Mouse (Mus musculus): Measurements from ENCODE around the gene Olfr690. TPM values are rescaled to one million over a fixed set of nuclear protein-coding genes. Genes with fewer than 3 reads are reported as not detected.

The Olfr690 gene
- not detected in 2 replicates for total RNA-seq (2012; rRNA removed)
- not detected for polyA plus RNA-seq (2012; ENCODE audit: insufficient read depth in 1 of 2, insufficient read length in 2 of 2, low read depth in 1 of 2, low replicate concordance in 2 of 2, missing spikeins in 1 of 2)

DNA sequence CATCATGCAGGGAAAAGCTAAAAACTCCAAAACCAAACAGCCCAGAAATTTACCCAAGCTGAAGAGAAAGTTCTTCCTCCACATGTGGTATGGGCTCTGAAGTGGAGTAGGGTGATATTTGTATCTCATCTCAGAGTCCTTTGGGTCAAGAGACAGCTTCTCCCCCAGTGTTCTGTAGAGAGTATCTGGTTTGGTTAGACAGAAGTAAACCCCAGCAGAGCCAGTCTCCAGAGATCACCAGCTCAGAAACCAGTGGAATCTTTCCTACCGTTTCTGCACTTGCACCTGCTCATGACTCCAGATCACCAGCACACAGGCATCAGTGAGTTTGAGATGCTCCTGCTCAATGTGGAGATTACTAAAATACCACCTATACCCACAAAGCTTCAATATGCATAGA, at the start of gene Olfr690:
Gene Olfr690 (minus strand): TSS at position 101 of the 400 bp plus-strand sequence.
- H3K9me3 ChIP-seq (replicated peaks; ENCODE audit: insufficient read depth, low read length), result no peaks in the 10 kb centered on the region
- no peak for TF ChIP-seq GATA1 (IDR thresholded peaks at IDR 0.05; ENCODE audit: low read depth, low read length)
- no peak for TF ChIP-seq ZNF384 (IDR thresholded peaks at IDR 0.05; ENCODE audit: low read depth, low read length)
- no peak for TF ChIP-seq JUND (IDR thresholded peaks at IDR 0.05; ENCODE audit: low read depth, low read length)
- TF ChIP-seq BHLHE40 (IDR thresholded peaks at IDR 0.05; ENCODE audit: borderline replicate concordance, low read depth, low read length), result no peak
- TF ChIP-seq ZKSCAN1 (IDR thresholded peaks at IDR 0.05; ENCODE audit: low read depth, low read length), result no peak
- no peak for TF ChIP-seq POLR2AphosphoS5 (IDR thresholded peaks at IDR 0.05; ENCODE audit: borderline replicate concordance, low read depth, low read length)
- no peak for TF ChIP-seq NRF1 (IDR thresholded peaks at IDR 0.05; ENCODE audit: insufficient read depth, low read depth, low read length, poor library complexity, severe bottlenecking)
- no peak for TF ChIP-seq POLR2AphosphoS2 (IDR thresholded peaks at IDR 0.05; ENCODE audit: low read length)
- TF ChIP-seq CHD1 (IDR thresholded peaks at IDR 0.05; ENCODE audit: low read depth, low read length), result no peak
- TF ChIP-seq NELFE (IDR thresholded peaks at IDR 0.05; ENCODE audit: low read depth, low read length), result no peak
- TF ChIP-seq ETS1 (IDR thresholded peaks at IDR 0.05; ENCODE audit: low read depth, low read length), result no peak
- no peak for TF ChIP-seq TBP (IDR thresholded peaks at IDR 0.05; ENCODE audit: low read depth, low read length)
- no peak for TF ChIP-seq POLR2A (IDR thresholded peaks at IDR 0.05; ENCODE audit: control insufficient read depth in 1 of 2, insufficient read depth in 1 of 2, low read depth in 1 of 2, low read length in 2 of 2, poor library complexity in 1 of 2)
- no peak for TF ChIP-seq USF2 (IDR thresholded peaks at IDR 0.05; ENCODE audit: borderline replicate concordance in 1 of 2, insufficient read depth in 1 of 2, low read depth in 1 of 2, low read length in 2 of 2)
- TF ChIP-seq EP300 (IDR thresholded peaks at IDR 0.05; ENCODE audit: low read depth in 1 of 2, low read length in 2 of 2), result no peak
- no peak for TF ChIP-seq CTCF (IDR thresholded peaks at IDR 0.05 in 2 of 3, conservative IDR thresholded peaks at IDR 0.05 in 1 of 3; ENCODE audit: control insufficient read depth in 1 of 3, insufficient read depth in 1 of 3, low read depth in 2 of 3, low read length in 3 of 3, poor library complexity in 1 of 3, severe bottlenecking in 1 of 3)
- no peak for TF ChIP-seq USF1 (IDR thresholded peaks at IDR 0.05; ENCODE audit: low read depth, low read length)
- no peak for TF ChIP-seq GABPA (IDR thresholded peaks at IDR 0.05; ENCODE audit: low read depth, low read length)

DNA sequence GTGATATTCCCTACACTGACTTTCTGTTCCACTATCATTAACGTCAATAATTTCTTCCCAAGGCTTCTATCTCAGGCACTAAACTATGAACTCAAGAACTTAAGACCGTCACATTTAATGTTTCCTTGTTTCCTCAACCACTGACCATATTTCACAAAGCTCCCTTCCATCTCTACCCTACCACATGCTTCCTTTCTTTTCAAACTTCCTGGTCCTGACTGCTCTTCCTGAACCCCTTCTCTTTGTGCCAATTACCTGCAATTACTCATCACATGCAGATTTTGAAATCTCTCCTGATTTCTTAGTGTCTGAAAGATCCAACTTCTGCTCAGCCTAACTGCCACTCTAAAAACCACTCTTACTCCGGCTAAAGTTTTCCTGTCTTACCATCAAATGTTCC, 46.4 kb upstream of the Olfr690 start:
- H3K79me2 ChIP-seq (ENCODE audit: control insufficient read depth, insufficient read depth, low read length, poor library complexity), result no peaks in the 10 kb centered on the region
- no peak overlapping the region for H3K9ac ChIP-seq (ENCODE audit: control insufficient read depth, low read depth, low read length, poor library complexity, severe bottlenecking)
- no peak for TF ChIP-seq TCF12 (IDR thresholded peaks at IDR 0.05; ENCODE audit: low read depth, low read length)
- TF ChIP-seq RAD21 (IDR thresholded peaks at IDR 0.05; ENCODE audit: low read depth, low read length), result no peak
- TF ChIP-seq RCOR1 (IDR thresholded peaks at IDR 0.05; ENCODE audit: low read depth, low read length), result no peak
- TF ChIP-seq POLR2AphosphoS2 (IDR thresholded peaks at IDR 0.05; ENCODE audit: low read length), result no peak
- TF ChIP-seq USF1 (IDR thresholded peaks at IDR 0.05; ENCODE audit: low read depth, low read length), result no peak
- no peak for TF ChIP-seq MEF2A (IDR thresholded peaks at IDR 0.05; ENCODE audit: extremely low read depth, insufficient replicate concordance, low read depth, low read length, poor library complexity, severe bottlenecking)
- TF ChIP-seq TAL1 (IDR thresholded peaks at IDR 0.05; ENCODE audit: low read length), result no peak
- no peak for TF ChIP-seq POLR2AphosphoS5 (IDR thresholded peaks at IDR 0.05; ENCODE audit: borderline replicate concordance, low read depth, low read length)
- no peak for TF ChIP-seq EP300 (IDR thresholded peaks at IDR 0.05; ENCODE audit: low read depth in 1 of 2, low read length in 2 of 2)
- TF ChIP-seq E2F4 (IDR thresholded peaks at IDR 0.05; ENCODE audit: borderline replicate concordance, low read depth, low read length), result no peak
- H3K4me1 ChIP-seq (ENCODE audit: control insufficient read depth in 1 of 2, insufficient read depth in 2 of 2, low read length in 2 of 2), result no peaks in the 10 kb centered on the region; a peak in 1 of 4 replicates
- H3K9me3 ChIP-seq (replicated peaks; ENCODE audit: insufficient read depth, low read length), result no peaks in the 10 kb centered on the region
- no peak overlapping the region for H3K4me3 ChIP-seq (ENCODE audit: control insufficient read depth in 1 of 2, insufficient read depth in 1 of 2, low read depth in 2 of 2, low read length in 2 of 2)
- no peaks in the 10 kb centered on the region for H3K27me3 ChIP-seq (ENCODE audit: control insufficient read depth in 1 of 2, insufficient read depth in 2 of 2, low read length in 2 of 2)
- DNase-seq (ENCODE audit: low read depth, low spot score), result no peak
- H3K36me3 ChIP-seq (ENCODE audit: control insufficient read depth in 1 of 2, insufficient read depth in 2 of 2, low read length in 2 of 2), result peaks cover 0 to 2% of the 10 kb centered on the region in 2 experiments; a peak in 3 of 4 replicates
- H3K27ac ChIP-seq (ENCODE audit: control insufficient read depth, low read depth, low read length), result no peak overlapping the region

More for the DNA sequence above, at the start of gene Olfr690:
- Histone ChIP-seq H3K36me3 (ENCODE audit: control insufficient read depth in 1 of 2, insufficient read depth in 2 of 2, low read length in 2 of 2) (no peaks in the 10 kb centered on the region), H3K4me1 (ENCODE audit: control insufficient read depth in 1 of 2, insufficient read depth in 2 of 2, low read length in 2 of 2) (no peaks in the 10 kb centered on the region), H3K9ac (ENCODE audit: control insufficient read depth, low read depth, low read length, poor library complexity, severe bottlenecking) (no peak within 1 kb of the TSS), H3K27ac (ENCODE audit: control insufficient read depth, low read depth, low read length) (no peak within 1 kb of the TSS), H3K27me3 (ENCODE audit: control insufficient read depth in 1 of 2, insufficient read depth in 2 of 2, low read length in 2 of 2) (no peaks in the 10 kb centered on the region), H3K4me3 (ENCODE audit: control insufficient read depth in 1 of 2, insufficient read depth in 1 of 2, low read depth in 2 of 2, low read length in 2 of 2) (no peak within 1 kb of the TSS), H3K79me2 (ENCODE audit: control insufficient read depth, insufficient read depth, low read length, poor library complexity) (no peaks in the 10 kb centered on the region)
- no peak for DNase-seq (ENCODE audit: low read depth, low spot score)
